Mouse (Mus musculus) brain, embryonic 14.5 days (tissue): ENCODE measurements around the gene Gm21190.
"Not testable (repeated sequence)": the region's sequence is repeated elsewhere in the genome, so short reads cannot be mapped to it uniquely, and the experiment has no call there.

Experiments used
- CTCF ChIP-seq: fragments of 200-500 bp; IDR thresholded peaks from 2 replicates; pipeline ENCODE4 v1.5.1; 2012; ENCODE audit warnings: inconsistent platforms, mild to moderate bottlenecking, moderate library complexity, borderline replicate concordance; ENCODE audit not compliant: insufficient read depth, insufficient read length; ENCODE audit errors: extremely low read depth
- POLR2A ChIP-seq: fragments of 200-500 bp; IDR thresholded peaks from 2 replicates; pipeline ENCODE4 v1.6.1; 2012; ENCODE audit warnings: mild to moderate bottlenecking, inconsistent platforms, borderline replicate concordance; ENCODE audit not compliant: poor library complexity, insufficient read depth, insufficient read length, severe bottlenecking; ENCODE audit errors: extremely low read depth

GRCm38 (mm10) chr5:15573735-15574134, 44.7 kb upstream of the Gm21190 start:
- not testable (repeated sequence) for TF ChIP-seq CTCF, POLR2A
